Mouse (Mus musculus) lung, adult 2 months (tissue): ENCODE measurements around the gene Slc2a4.

Source experiments
- CTCF ChIP-seq: fragments of 200-500 bp; IDR thresholded peaks from 2 replicates; pipeline ENCODE4 v1.5.1; 2011; ENCODE audit warnings: mild to moderate bottlenecking, low read length, control low read depth; ENCODE audit not compliant: insufficient read depth
- POLR2A ChIP-seq: fragments of 200-500 bp; IDR thresholded peaks from 2 replicates; pipeline ENCODE4 v1.6.1; 2011; ENCODE audit warnings: low read depth, mild to moderate bottlenecking, control low read depth, low read length, borderline replicate concordance; ENCODE audit errors: extremely low read depth

- TF ChIP-seq CTCF, result no peak
- TF ChIP-seq POLR2A, result no peak
These were observed 27.5 kb downstream of the Slc2a4 start for GRCm38 (mm10) chr11:69920266-69921031.
